Mouse (Mus musculus) testis, adult 2 months (tissue): Measurements from ENCODE around the gene Gm7029.

Source experiments
- CTCF ChIP-seq: fragments of 200-500 bp; IDR thresholded peaks from 2 replicates; pipeline ENCODE4 v1.5.1; 2012; ENCODE audit warnings: low read depth, mild to moderate bottlenecking, inconsistent platforms, low read length, moderate library complexity; ENCODE audit not compliant: control insufficient read depth, insufficient read depth, insufficient replicate concordance
- POLR2A ChIP-seq: fragments of 200-500 bp; IDR thresholded peaks from 2 replicates; pipeline ENCODE4 v1.6.1; 2012; ENCODE audit warnings: low read depth, mild to moderate bottlenecking, inconsistent platforms, low read length, moderate library complexity; ENCODE audit not compliant: control insufficient read depth

- no peak for TF ChIP-seq CTCF
- no peak for TF ChIP-seq POLR2A
These were observed 44.7 kb upstream of the Gm7029 start for GRCm38 (mm10) chr17:33828892-33829291.
